Mouse (Mus musculus) cortical plate, adult 2 months (tissue): ENCODE measurements around the gene Chm. TPM values are rescaled to one million over a fixed set of nuclear protein-coding genes. Genes with fewer than 3 reads are reported as not detected.
"Not testable (repeated sequence)": the region's sequence is repeated elsewhere in the genome, so short reads cannot be mapped to it uniquely, and the experiment has no call there.

Experiments used
- H3K27ac ChIP-seq: fragments of 200-500 bp; 2 replicates; pipeline ENCODE4 v1.5.1; 2012; ENCODE audit warnings: low read length, control low read depth, inconsistent platforms; ENCODE audit not compliant: insufficient read depth
- H3K4me1 ChIP-seq: fragments of 200-500 bp; 2 replicates; pipeline ENCODE4 v1.6.1; 2011; ENCODE audit warnings: low read length; ENCODE audit not compliant: control insufficient read depth, insufficient read depth
- H3K4me3 ChIP-seq: fragments of 200-500 bp; 2 replicates; pipeline ENCODE4 v1.5.1; 2011; ENCODE audit warnings: mild to moderate bottlenecking, low read length, control low read depth; ENCODE audit not compliant: insufficient read depth
- CTCF ChIP-seq: fragments of 200-500 bp; IDR thresholded peaks from 2 replicates; pipeline ENCODE4 v1.5.1; 2011; ENCODE audit warnings: mild to moderate bottlenecking, control low read depth, low read length; ENCODE audit not compliant: insufficient read depth; ENCODE audit errors: extremely low read depth
- POLR2A ChIP-seq: fragments of 200-500 bp; IDR thresholded peaks from 2 replicates; pipeline ENCODE4 v1.6.1; 2011; ENCODE audit warnings: mild to moderate bottlenecking, low read length, control low read depth; ENCODE audit not compliant: insufficient read depth; ENCODE audit errors: extremely low read depth
- polyA plus RNA-seq: library from polyadenylated mRNA; depleted of rRNA; stranded (reverse); fragments of >200 nt; gene quantifications from 2 replicates; pipeline ENCODE4 v1.2.3, GENCODE M21; 2012; rRNA removed

Chm gene
- polyA plus RNA-seq: 11.0 and 12.2 TPM in 2 replicates

DNA sequence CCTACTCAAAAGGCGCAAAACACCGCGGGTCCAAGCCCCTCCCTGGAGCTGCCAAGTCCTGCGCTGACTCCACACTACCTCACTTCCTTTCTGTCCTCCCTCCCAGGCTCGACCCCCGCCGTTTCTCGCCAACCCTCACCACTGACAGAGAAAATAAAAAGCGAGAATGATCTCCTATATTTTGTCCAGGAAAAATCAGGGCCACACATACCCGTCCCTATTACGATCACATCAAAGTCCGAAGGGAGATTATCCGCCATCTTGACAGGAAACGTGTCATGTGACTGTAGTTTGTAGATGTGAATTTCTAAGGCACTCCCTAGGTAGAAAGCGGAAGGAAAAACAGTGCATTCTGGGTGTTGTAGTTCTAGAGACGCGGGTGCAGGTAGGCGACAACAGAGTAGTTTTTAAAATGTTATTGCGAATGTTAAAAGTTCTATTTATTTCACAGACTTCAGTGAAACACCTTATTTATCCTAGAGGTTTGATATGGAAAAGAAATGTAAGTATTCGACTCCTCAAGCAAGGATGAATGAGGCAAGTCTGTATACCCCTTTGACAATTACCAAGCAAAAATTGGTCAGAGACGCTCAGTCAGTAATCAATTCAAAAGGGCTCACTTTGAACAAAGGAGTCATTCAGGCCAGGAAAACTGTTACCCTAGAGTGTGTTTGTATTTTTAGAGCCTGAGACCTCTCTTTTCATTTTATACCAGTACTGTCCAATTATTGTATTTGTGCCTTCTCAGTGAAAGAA lies at the start of gene Chm:
Gene Chm, minus strand, starts transcription at position 288 of the 756 bp plus-strand sequence.
- Histone ChIP-seq H3K4me1 (no peaks in the 10 kb centered on the region), H3K4me3 (peak within 1 kb of the TSS; percentile 100), H3K27ac (peak within 1 kb of the TSS; percentile 95)
- TF ChIP-seq CTCF (no peak), POLR2A (peak; percentile 40; the same call in 1 of the 2 replicates)

GRCm38 (mm10) chrX:113193901-113194300 lies 8.6 kb upstream of the Chm start:
- Histone ChIP-seq H3K4me1 (no peaks in the 10 kb centered on the region), H3K27ac (no peak overlapping the region), H3K4me3 (no peak overlapping the region)
- TF ChIP-seq POLR2A: no peak
- TF ChIP-seq CTCF: no peak

DNA sequence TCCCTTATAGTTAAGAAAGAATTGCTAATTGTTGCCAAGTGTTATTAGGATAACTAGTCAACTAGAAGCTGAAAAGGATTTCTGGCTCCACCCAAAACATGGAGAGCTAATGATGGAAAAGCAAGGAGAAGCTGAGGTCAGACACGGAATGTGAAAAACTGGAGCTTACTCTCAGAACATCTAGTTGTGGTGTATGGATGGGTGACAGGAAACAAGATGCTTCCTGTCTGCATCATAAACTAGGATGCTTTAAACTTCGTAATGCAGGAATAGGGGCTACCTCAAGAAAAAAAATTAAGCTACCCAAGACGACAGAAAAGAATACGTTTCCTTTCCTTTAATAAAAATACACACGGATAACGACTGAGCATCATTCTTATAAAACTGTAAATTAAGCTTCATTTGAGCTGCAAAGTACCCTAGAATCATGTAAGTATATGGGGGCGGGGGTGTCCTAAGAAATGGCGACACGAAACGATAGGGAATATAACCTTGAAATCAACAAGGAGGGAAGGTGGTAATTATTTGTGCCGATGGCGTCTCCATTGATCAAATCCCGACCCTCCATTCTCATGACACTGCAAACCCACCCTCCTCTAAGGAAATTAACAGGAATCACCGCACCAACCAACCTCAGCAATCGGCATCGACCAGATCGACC lies 618 bp downstream of the Chm start:
- Histone ChIP-seq H3K4me1 (no peaks in the 10 kb centered on the region), H3K4me3 (peak overlapping the region; percentile 100), H3K27ac (peak overlapping the region; percentile 95)
- TF ChIP-seq POLR2A (no peak), CTCF (no peak)

- H3K4me1 ChIP-seq, H3K27ac ChIP-seq, H3K4me3 ChIP-seq: not testable (repeated sequence)
Observed at GRCm38 (mm10) chrX:113180856-113181255, 4.5 kb downstream of the Chm start.

GRCm38 (mm10) chrX:113172766-113173165 lies 12.6 kb downstream of the Chm start:
- Histone ChIP-seq H3K4me3 (no peak overlapping the region), H3K4me1 (no peaks in the 10 kb centered on the region), H3K27ac (no peak overlapping the region)
- TF ChIP-seq POLR2A: no peak
- no peak for TF ChIP-seq CTCF

DNA sequence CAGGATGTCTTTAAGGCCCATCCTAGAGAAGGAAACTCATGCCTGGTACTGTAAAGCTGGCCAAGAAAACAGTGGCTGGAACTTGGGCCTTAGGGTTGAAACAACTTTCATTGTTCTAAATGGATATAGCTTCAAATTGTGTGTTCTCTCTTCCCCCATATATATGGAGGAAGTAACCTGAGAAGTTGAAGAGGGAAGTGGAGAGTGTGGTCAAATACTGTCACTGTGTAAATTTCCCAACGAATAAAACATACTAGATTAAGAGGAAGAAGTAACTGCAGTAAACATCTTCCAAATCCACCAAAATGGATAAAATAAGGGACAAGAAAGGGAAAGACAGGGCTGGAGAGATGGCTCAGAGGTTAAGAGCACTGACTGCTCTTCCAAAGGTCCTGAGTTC lies 13.0 kb downstream of the Chm start:
- Histone ChIP-seq H3K4me1 (no peaks in the 10 kb centered on the region), H3K4me3 (no peak overlapping the region), H3K27ac (no peak overlapping the region)
- TF ChIP-seq POLR2A (no peak), CTCF (no peak)

DNA sequence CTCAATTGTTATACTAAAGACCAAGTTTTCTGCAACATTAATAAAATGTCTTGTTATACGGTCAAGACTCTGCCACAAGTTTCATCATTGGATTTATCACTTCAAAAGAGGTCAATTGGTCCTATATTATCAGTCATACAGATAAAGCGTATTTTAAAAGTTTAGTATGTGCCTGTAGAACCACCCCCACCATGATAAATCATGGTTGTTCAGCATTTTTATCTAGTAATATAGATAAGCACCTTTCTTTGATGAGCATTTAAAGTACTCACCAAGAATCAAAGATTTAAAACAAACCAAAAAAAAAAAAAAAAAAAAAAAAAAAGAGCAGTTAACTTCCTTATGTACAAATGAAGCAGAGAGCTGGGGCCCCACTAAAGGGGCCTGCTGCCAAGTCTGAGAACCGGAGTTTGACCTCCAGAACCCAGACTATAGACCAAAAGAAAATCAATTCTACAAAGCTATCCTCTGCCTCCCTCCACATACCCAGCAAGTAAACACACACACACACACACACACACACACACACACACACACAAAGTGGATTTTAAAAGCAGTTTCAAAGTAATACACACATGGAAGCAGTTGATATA lies 25.0 kb downstream of the Chm start:
- no peak for TF ChIP-seq POLR2A
- no peak for TF ChIP-seq CTCF
- H3K27ac ChIP-seq: no peak overlapping the region
- no peaks in the 10 kb centered on the region for H3K4me1 ChIP-seq
- H3K4me3 ChIP-seq: no peak overlapping the region

GRCm38 (mm10) chrX:113084171-113084570 lies 101.1 kb downstream of the Chm start:
- Histone ChIP-seq H3K4me1 (no peaks in the 10 kb centered on the region), H3K27ac (no peak overlapping the region), H3K4me3 (no peak overlapping the region)
- no peak for TF ChIP-seq POLR2A
- no peak for TF ChIP-seq CTCF

DNA sequence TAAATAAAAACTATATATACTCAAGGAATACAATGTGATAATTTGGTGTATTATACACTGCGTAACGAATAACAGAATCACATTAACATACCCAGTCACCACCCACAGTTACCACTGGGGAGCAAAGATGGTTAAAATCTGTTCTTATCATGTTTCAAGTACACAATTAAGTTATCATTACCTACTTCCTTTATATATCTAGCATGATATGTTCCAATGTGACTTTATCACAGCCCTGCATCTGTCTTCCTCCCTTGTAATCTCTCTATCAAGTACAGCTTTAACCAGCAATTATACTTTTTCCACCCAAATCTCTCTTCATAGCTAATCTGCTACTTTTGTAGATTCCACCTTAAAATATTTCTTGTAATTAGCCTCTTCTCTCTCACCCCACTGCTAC lies 109.3 kb downstream of the Chm start:
- no peaks in the 10 kb centered on the region for H3K4me1 ChIP-seq
- TF ChIP-seq POLR2A: no peak
- no peak for TF ChIP-seq CTCF
- no peak overlapping the region for H3K4me3 ChIP-seq
- H3K27ac ChIP-seq: no peak overlapping the region

- no peak overlapping the region for H3K27ac ChIP-seq
- no peaks in the 10 kb centered on the region for H3K4me1 ChIP-seq
- H3K4me3 ChIP-seq: no peak overlapping the region
- TF ChIP-seq POLR2A (no peak), CTCF (no peak)
Observed at GRCm38 (mm10) chrX:113074823-113075222, 110.5 kb downstream of the Chm start.
